Mouse (Mus musculus) embryo, embryonic 11 days (tissue): ENCODE results near the gene Gm11444.

ENCODE experiments used
- DNase-seq: peaks from one replicate; pipeline ENCODE4 v3.0.0-alpha.2; 2015

The Gm11444 gene

DNA sequence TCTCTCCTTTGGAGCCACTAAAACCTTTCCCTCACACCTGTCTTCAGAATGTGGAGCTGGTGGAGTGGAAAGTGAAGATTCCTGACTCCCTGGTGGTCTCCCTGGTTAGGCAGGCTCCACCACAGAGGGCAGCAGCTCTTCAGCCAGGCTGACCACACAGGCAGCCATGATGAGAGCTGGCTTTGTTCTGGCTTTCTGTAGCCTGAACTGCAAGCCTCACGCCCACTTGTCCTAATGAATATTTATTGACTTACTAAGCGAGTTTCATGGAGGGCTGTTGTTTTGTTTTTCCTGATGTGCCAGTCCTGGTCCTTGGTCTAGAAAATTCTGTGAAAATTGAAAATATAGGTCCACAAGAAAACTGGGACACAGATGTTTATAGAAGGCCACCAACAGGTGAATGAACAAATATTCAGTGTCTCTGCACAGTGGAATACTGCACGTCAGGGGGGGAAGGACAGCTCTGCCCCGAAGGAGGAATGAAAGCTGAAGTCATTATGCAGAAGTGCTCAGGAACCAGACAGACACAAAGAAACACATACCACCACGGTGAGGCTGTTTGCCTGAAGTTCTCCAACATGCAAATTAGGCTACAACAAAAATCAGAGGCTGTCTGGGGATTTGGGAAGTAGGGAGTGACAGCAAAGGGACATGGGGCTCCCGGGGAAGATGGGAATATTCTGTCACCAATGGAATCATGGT, 8.0 kb upstream of the Gm11444 start:
- peak; percentile 74 for DNase-seq

DNA sequence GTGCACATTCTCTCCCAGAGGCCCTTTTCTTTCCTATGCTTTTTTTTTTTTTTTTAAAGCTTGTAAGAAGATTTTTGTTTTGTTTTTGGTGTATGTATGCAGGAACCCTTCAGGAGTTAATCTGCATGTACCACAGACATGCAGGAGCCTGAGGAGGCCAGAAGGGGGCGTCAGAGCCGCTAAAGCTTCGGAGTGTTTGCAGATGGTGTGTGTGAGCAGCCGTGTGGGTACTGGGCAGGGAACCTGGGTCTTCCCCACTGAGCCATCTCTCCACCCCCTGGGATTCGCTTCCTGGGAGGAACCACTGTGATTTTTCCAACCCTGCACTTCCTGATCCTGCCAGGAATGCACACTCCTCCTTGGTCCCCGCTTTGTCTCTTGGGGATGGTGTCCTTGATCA, 625 bp upstream of the Gm11444 start:
- DNase-seq = peak; percentile 56

DNA sequence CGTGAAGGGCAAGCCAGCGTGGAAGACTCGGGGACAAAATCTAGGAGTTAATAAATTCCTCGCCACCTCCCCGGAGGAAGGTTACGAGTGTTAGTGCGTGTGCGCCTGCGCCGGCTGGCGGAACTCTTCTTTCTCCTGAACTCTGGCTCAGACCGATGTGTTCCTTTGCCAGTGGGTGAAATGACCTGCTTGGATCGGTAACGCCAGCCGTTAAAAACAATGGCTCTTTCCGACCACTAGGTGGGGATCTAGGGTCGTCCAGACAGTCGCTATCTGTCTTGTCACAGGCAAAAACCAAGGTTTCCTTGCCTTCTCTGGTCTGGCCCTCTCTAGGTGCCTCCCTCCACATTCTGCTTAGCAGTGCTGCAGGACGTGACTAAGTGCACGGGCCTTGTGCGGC, 1.1 kb downstream of the Gm11444 start:
- peak; percentile 90 for DNase-seq

DNA sequence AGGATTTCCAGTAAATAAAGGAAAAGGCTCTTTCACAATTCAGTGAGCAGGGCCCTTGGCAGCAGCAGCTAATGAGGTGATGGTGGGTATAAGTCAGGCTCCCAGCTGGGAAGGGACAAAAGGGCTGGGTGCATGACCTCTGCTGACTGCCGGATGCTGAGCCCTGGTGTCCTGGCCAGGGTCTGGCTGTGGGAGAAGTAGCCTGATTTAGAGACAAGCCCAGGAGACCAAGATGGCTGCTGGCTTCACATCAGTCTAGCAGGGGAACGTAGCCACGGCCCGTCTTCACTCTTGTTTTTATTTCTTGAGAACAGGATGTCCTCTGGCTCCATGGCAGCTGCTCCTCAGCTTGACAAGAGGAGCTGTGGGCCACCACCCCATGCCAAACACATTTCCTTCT, 3.6 kb downstream of the Gm11444 start:
- DNase-seq = no peak

DNA sequence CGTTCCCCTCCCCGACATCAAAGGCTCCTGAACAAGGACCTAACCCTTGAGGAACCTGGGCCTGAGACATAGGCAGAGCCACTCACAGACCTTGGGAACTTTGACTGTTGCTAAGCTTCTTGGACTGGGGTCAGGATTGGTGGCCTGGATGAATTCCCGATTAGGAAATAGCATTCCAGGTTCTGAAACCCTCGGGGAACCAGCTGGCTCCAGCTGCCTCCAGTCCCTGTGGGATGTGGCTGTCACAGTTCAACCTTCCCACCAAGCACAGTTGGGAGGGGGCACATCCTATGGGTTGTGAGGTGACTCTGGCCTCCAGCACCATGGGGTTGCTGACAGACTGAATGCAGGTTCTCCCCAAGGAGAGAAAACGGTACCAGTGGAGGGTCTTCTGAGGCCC, 4.2 kb downstream of the Gm11444 start:
- DNase-seq = no peak

DNA sequence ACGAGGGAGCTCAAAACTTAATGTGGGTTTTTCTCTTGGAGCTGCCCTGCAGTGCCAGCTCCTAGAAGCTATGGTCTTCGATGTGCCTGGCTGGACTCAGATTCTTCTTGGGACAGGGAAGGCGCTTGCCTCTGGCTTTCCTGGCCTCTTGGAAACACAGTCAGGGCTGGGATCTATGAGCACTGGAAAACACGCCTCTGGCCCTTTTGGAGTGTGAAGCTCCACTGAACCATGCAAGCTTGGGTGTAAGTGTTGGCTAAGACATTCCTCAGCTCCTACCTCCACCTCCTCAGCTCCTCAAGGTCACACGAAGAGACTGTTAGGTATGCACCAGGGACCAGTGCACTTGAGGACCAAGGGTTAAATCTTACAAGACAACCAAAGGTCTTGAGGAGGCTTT, 5.2 kb downstream of the Gm11444 start:
- no peak for DNase-seq

DNA sequence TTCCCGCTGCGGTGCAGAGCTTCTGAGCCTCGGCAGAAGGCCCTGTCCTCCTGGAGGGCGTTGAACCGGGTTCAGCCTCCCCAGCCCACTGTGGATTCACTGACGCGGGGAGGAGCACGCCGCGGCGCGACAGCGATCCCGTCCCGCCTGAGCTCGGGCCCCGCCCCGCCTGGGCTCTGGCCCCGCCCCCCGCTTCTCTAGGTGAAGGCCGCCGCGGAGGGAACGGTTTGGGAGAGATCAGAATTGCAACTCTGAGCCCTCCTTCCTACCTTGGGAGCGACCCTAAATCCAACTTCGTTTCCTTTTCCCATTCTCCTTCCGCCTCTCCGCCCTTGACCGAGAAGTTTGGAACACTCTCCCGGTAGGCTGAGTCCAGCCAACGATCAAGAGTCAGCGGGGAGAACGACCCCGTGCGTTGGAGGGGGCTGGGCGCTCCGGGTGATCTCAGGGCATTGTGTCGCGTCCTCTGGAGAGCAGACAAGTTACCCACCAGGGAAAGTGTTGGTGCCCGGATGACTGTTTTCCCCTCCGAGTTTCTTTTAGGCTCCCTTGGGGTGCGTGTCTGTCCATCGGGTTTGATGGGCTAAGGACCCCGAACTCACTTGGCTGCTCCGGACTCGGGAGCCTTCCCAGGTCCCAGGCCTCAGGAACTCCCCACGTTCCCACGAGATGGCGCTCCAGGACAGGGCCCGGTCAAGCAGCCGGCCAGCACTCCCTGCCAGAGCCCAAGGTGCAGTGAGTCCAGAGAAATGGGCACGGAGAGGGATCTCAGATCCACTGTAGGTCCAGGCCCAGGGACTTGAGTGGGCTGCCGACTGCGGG, 5.8 kb downstream of the Gm11444 start:
- DNase-seq = peak; percentile 93

DNA sequence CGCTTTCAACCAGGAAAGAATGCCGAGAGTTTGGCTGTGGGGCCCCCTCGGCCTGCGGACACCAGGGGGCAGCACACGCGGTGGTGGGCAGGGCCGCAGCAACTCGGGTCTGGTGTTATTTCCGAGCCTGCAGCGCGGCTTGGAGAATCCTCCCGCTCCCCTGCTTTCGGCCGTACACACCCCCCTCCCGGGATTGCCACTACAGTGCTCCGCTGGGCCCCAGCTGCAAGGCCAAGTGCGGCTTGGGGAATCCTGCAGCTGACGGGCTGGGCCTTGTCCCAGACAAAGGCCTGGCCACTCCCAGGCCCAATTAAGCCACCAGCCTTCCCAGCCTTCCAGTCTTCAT, 6.8 kb downstream of the Gm11444 start:
- peak; percentile 91 for DNase-seq

DNA sequence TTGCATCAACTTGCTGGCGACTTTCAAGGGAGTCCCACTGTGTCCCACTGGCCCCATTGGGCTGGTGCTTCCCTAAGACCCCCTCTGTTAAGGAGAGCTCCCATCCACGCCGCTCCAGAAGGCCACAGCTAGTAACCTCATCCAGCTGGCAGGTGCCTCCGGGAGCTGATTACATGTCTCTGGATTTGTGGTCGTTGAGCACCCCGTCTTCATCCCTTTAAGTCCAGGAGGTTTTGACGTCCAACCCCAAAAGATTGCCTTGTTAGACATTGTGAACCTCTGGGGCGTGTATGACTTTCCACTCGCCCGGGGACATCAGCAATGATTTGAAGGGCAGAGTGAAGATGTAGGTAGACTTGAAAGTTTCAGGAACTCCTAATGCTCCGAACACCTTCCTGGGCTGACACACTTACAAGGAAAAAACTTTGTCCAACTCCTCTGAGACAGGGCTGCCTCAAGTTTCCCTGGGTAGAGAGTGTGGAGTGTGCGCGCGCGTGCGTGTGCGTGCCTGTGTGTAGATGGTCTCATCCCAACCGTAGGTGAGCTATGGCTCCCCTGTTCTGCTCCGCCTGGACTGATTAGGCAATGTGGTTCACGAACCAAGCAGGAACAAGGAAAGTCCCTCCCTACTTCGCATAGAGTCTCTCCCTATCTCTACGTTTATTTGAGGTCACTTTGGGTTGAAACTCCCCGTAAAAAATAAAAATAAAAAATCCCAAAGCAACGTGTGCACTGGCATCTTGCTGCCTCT, 7.4 kb downstream of the Gm11444 start:
- no peak for DNase-seq

DNA sequence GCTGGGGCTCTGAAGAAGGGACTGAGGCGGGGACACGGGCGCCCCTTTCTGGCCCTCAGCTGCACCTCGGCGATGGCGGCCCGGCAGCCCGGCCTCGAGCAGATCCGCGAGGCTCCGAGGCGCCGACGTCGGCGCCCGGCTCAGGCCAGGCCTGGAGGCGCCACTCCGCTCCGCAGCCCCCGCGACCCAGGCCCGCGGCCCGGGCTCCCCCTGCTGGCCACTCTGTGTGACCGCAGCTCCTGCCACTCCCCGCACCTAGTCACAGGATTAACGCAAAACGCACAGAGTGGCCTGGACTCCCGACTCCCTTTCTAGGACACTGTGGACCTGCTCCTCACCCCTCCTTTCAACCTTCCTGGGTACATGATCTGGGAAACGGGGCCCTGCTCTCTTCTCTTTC, 8.2 kb downstream of the Gm11444 start:
- DNase-seq = peak; percentile 92

DNA sequence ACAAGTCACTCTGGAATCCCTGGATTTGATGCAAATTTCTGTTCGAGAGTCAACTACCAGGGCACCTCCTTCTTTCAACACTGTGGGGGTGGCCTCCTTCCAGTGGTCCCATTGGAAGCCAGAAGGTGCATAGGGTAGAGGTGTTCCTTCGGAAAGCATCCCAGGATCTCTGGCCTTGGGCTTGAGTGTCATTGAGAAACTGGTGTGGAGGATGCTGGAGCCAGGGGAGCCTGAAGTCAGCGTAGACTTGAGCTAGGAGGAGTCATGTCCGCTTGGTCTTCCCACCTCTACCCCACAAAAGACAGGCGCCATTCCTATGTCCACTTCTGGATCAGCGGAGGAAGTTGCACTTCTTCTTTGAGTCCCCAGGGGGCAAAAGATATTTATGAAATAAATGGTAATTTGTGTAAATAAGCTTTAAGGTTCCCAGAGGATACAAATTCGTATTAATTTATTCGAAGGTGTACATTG, 8.9 kb downstream of the Gm11444 start:
- DNase-seq = peak; percentile 65

DNA sequence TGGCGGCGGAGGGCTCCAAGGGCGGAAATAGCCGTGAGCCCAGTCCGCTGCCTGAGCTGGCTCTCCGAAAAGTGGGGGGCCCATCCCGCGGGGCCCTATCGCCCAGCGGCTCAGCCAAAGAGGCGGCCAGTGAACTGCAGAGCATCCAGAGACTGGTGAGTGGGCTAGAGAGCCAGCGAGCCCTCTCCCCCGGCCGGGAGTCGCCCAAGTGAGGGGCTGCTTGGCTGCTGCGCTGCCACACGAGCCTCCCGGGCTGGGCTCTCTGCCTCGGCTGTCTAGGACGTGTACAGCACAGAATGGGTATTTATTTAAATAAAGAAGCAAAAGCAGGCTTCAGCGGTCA, 9.4 kb downstream of the Gm11444 start:
- DNase-seq = peak; percentile 43

DNA sequence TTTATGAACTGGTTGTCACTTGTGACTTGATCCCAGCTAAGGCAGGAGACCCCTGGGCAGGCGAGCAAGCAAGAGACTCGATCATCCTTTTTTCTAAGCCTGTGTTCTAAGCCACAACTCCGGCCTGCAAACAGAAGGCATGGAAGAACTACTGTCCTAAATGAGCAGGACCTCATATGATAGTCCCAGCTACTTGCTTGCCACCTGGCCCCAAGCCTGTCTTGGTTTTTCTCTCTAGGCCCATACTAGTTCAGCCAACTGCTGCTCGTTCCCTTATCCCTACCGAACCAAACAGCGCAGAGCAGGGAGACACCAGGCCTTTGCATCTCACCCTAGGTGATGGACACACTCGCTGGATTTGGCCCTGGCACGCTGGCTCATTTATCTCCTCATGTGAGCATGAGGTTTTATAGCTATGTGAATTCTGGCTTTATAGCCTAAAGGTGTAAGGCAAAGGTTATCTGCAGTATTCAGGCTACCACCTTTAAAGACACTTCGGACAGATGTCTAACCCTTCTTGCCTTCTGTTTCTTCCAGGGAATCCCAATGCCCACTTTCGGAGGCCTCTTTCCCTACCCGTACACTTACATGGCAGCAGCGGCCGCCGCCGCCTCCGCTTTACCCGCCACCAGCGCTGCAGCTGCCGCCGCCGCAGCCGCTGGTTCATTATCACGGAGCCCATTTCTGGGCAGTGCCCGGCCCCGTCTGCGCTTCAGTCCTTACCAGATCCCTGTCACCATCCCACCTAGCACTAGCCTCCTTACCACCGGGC, 9.9 kb downstream of the Gm11444 start:
- DNase-seq = peak; percentile 54

DNA sequence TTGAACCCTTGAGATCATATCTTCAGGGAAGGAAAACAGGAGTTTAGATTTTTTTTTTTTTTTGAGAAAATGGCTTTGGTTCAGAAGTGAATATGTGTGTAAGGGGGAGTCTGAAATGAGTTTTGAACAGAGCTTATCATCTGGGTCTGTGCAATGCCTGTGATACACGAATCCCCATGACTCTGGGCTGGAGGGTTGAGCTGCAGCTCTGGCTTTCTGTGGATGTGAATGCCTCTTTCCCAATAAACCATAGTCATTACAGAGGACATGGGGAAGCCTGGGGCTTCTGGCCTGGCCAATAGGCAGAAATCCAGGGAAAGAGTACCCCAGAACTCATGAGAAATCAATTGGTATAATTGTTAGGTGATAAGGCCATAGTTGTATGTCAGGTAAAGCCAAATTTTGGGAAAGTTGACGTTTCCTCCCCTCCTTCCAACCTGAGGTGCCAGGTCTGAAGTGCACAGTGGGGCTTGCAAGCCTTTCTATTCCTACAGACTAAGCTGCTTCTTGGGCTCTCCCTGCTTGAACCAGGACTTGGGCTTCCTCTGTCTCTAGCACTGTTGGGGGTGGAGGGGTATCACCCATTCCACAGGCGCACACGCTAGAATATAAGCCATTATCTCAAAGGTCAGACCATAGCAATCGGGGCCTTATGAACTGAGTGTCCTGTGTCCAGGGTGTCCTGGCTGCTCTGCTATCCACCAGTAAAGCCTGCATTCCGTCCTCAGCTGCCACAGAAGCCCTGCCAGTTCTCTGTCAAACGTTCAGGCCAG, 10.7 kb downstream of the Gm11444 start:
- DNase-seq = no peak

DNA sequence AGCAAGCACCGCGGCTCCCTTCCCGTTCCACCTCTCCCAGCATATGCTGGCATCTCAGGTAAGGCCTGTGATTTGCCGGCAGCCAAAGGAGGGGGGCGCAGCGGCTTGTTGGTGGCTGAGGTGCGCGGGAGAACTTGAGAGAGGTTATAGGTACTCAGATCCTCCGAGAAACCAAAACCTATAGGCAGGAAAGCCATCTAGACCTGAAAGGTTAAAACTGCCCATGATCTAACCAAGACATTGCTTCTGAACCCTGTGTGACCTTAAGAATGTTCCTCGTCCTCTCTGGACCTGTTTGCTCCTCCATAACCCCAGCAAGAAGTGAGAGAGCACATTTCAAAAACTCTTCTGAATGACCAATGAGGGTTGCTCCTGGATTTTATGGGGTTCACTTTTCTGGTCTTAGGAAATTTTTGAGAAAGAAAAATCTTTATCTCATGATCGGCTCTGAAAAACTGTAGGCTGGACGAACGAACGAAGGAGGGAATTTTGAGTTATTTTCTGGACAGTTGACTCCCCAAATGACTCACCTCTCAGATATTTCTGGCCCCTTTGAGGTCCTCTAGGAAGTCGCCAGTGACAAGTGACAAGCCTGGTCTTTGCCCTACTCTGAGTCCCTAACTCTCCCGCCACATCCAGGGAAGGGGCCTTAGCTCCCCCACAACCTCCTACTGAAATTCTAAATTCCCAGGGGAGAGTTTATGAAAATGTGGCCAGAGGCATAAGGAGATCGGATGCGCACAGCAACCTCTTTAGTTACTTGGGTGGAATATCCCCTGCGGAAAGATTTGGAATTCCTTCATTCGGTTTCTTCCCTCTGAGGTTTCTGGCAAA, 11.5 kb downstream of the Gm11444 start:
- peak; percentile 40 for DNase-seq

DNA sequence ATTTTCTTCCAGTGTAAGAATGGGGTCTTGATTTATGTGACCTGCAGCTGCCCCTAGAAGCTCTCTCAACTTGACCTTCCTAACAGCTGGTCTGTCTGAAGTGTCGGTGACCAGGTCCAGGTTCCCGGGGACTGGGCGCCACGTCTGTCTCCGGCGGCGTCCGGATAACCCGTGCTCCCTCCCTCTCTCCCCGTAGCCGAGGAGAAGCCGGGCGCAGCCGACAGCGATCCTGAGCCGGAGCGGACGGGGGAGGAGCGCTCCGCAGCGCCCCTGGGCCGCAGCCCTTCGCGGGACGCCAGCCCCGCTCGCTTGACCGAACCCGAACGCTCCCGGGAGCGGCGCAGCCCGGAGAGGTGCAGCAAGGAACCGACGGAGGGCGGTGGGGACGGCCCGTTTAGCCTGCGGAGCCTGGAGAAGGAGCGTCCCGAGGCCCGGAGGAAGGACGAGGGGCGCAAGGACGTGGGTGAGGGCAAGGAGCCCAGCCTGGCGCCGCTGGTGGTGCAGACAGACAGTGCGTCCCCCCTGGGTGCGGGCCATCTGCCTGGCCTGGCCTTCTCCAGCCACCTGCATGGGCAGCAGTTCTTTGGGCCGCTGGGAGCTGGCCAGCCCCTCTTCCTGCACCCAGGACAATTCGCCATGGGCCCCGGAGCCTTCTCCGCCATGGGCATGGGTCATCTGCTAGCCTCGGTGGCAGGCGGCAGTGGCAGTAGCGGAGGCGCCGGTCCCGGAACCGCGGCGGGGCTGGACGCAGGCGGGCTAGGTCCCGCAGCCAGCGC, 12.3 kb downstream of the Gm11444 start:
- peak; percentile 63 for DNase-seq

DNA sequence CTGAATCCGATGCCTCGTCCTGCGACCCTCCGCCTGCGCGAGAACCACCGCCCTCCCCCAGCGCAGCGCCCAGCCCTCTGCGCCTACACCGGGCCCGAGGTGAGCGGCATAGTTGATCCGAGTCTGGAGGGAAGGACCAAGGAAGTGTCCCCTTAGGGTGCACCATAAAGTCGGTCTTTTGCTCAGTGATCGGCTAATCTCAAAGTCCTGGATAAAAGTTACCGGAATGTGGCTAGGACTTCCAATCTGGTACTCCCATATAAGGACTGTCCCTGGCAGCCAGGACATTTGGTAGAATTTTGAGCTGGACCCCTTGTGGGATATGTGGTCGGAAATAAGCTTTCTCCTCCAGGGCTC, 12.9 kb downstream of the Gm11444 start:
- DNase-seq = peak; percentile 31

DNA sequence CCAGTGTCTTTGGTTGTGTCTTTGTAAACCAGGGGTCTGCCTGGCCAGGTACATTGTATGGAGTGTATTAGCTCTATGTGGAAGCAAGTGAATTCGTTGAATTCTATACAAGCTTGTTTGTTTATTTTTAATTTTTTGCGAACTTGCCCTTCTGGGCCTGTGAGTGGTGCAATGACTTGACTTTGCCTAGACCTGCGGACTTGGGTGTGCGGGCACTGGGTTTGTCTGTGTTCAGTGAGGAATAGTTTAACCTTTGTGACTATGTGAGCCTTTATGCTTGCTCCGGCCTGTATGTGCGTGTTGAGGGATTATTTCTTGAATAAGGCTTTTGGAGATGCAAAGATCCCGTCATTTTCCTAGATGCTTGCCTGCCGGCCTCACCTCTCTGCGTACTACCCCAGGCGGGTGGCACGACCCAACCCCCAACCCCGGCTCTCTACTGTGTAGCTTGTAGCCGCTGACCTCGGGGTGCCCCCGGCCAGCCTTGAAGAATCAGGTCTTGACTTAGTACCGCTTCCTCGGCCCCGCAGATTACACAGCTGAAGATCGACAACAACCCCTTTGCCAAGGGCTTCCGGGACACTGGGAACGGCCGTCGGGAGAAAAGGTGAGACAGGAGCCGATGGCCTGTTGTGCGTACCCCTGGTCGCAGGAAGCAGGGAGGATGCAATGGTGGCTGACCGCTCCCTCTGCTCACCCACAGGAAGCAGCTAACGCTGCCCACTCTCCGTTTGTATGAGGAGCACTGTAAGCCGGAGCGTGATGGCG, 13.4 kb downstream of the Gm11444 start:
- peak; percentile 51 for DNase-seq

DNA sequence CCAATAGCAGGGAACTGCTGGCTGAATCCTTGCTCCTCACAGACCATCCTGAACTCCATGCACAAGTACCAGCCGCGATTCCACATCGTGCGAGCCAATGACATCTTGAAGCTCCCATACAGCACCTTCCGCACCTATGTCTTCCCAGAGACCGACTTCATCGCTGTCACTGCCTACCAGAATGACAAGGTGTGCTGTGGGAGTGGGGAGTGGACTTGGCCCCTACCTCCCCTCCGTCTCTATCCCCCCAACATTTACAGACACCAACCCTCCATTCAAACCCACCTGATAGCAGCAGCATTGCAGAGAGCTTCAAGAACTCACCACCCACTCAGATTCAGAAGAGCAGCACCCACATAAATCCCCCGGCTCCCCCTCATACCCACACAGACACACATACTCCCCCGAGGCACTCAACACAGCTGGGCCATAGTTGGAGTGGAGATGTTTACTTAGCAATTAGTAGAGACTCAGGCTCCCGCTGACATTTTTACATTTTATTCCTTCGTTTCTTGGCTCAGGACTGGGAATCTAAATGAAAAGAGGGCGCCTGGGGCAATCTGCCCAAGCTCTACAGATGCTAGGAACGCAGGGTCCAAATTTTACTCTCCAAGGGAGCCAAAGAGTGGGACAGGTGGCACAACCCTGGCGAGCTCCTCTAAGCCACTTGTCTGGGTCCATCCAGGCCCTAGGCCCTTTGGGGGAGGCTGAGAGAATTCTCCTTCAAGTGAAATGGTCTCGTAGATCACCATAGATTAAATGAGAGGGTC, 14.2 kb downstream of the Gm11444 start:
- peak; percentile 43 for DNase-seq
